Mouse (Mus musculus) forelimb bud, embryonic 11.5 days (tissue): ENCODE measurements around the gene Pabpc4.
A peak's percentile ranks its signal among the peaks of the same experiment; 100 is the strongest.

Experiments
- DNase-seq: peaks from one replicate; pipeline ENCODE4 v3.0.0-alpha.2; 2012; ENCODE audit warnings: low read depth, low spot score

The Pabpc4 gene

GRCm38 (mm10) chr4:123261721-123262401 lies at the start of gene Pabpc4:
Gene Pabpc4, plus strand, starts transcription at chr4:123262351.
- no peak for DNase-seq

- DNase-seq: no peak
These were observed 48.2 kb upstream of the Pabpc4 start for GRCm38 (mm10) chr4:123213975-123214374.

- DNase-seq: no peak
These were observed 46.8 kb upstream of the Pabpc4 start for GRCm38 (mm10) chr4:123215367-123215766.

GRCm38 (mm10) chr4:123216782-123217181 lies 45.4 kb upstream of the Pabpc4 start:
- peak; percentile 60 for DNase-seq

- DNase-seq: peak; percentile 74
These were observed 42.3 kb upstream of the Pabpc4 start for GRCm38 (mm10) chr4:123219720-123220357.

- DNase-seq: no peak
These were observed 41.5 kb upstream of the Pabpc4 start for GRCm38 (mm10) chr4:123220637-123221036.

- no peak for DNase-seq
These were observed 38.8 kb upstream of the Pabpc4 start for GRCm38 (mm10) chr4:123223309-123223708.

GRCm38 (mm10) chr4:123225718-123226403 lies 36.3 kb upstream of the Pabpc4 start:
- DNase-seq: no peak

GRCm38 (mm10) chr4:123227707-123228106 lies 34.4 kb upstream of the Pabpc4 start:
- no peak for DNase-seq

- DNase-seq: no peak
These were observed 33.9 kb upstream of the Pabpc4 start for GRCm38 (mm10) chr4:123228270-123228669.

- no peak for DNase-seq
These were observed 33.0 kb upstream of the Pabpc4 start for GRCm38 (mm10) chr4:123229166-123229565.

GRCm38 (mm10) chr4:123232841-123233240 lies 29.3 kb upstream of the Pabpc4 start:
- no peak for DNase-seq

GRCm38 (mm10) chr4:123233492-123234084 lies 28.6 kb upstream of the Pabpc4 start, which contains the start of gene Heyl:
Gene Heyl, plus strand, starts transcription at chr4:123233556.
- no peak for DNase-seq

- no peak for DNase-seq
These were observed 26.2 kb upstream of the Pabpc4 start for GRCm38 (mm10) chr4:123235835-123236430.

GRCm38 (mm10) chr4:123236431-123237031 lies 25.6 kb upstream of the Pabpc4 start:
- no peak for DNase-seq

GRCm38 (mm10) chr4:123237386-123238266 lies 24.5 kb upstream of the Pabpc4 start:
- no peak for DNase-seq

GRCm38 (mm10) chr4:123239361-123240203 lies 22.6 kb upstream of the Pabpc4 start:
- peak; percentile 44 for DNase-seq

- DNase-seq: no peak
These were observed 15.9 kb upstream of the Pabpc4 start for GRCm38 (mm10) chr4:123246221-123246620.

GRCm38 (mm10) chr4:123246651-123247050 lies 15.5 kb upstream of the Pabpc4 start:
- no peak for DNase-seq
